7 mouse cellular contexts compared by ENCODE assay signal in the genomic region with DNA sequence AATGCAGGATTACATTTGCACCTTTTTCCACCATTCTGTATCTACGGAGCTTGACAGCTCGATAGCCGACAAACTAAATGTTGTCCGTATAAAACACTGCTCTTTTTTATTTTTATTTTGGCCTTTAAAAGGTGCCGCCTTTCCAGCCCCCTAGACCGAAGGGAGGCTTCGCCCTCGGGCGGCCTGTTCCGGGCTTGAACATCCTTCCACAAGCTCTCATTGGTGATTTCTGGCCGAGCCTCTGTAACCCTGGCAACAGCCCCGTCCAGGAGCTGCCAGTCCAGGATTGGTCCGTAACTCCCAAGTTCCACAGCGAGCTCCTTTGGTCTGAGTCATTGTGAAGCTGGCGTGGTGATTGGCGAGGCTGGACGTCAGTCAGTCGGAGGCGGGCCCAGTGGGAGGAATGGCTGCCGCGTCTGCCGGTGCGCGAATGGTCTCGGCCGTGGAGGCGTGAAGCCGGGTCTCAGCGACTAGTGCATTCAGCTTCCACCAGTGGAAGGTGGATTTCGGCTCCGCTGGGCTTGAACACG. TPM values are rescaled to one million over a fixed set of nuclear protein-coding genes. Genes with fewer than 3 reads are reported as not detected.
DNase-seq lines count a peak whose midpoint lies in the region; ATAC-seq and TF ChIP-seq lines count a peak whose summit lies in the region.

TSS of gene Zswim1 (plus strand) at position 51 of the 530 bp plus-strand sequence.

- DNase-seq in adrenal gland, postnatal 10 days = peak; percentile 100
- peak; percentile 99 for DNase-seq in embryonic facial prominence, embryonic 10.5 days (ENCODE audit: low spot score)
- no peak for DNase-seq in gonadal fat pad, adult 2 months (ENCODE audit: low read depth)
- peak; percentile 99 for DNase-seq in left cerebral cortex, postnatal 4 days

- no peaks in the 10 kb centered on the region for H3K9me3 ChIP-seq in embryonic facial prominence, embryonic 10.5 days
- no peaks in the 10 kb centered on the region for H3K9me3 ChIP-seq in intestine, postnatal 0 days (ENCODE audit: control insufficient read depth)
- H3K9me3 ChIP-seq in midbrain, embryonic 12.5 days = no peaks in the 10 kb centered on the region

- H3K4me2 ChIP-seq in intestine, postnatal 0 days (replicated peaks; ENCODE audit: low read depth) = peak within 1 kb of the TSS; percentile 87
- H3K4me2 ChIP-seq in midbrain, embryonic 12.5 days (replicated peaks) = peak within 1 kb of the TSS; percentile 54

- peak; percentile 99 for ATAC-seq in intestine, postnatal 0 days
- ATAC-seq in midbrain, embryonic 12.5 days (ENCODE audit: low FRiP score, low read depth) = peak; percentile 100

- peaks cover 18% of the 10 kb centered on the region for H3K4me1 ChIP-seq in embryonic facial prominence, embryonic 10.5 days
- H3K4me1 ChIP-seq in intestine, postnatal 0 days (replicated peaks; ENCODE audit: control insufficient read depth, insufficient read depth, low read length) = no peaks in the 10 kb centered on the region
- peaks cover 15% of the 10 kb centered on the region for H3K4me1 ChIP-seq in midbrain, embryonic 12.5 days
- peaks cover 5% of the 10 kb centered on the region for H3K4me1 ChIP-seq in small intestine, adult 2 months (ENCODE audit: control insufficient read depth, insufficient read depth, insufficient read length, low read length)

- peak within 1 kb of the TSS; percentile 85 for H3K4me3 ChIP-seq in embryonic facial prominence, embryonic 10.5 days
- H3K4me3 ChIP-seq in intestine, postnatal 0 days (ENCODE audit: low read depth, low read length) = peak within 1 kb of the TSS; percentile 68
- peak within 1 kb of the TSS; percentile 61 for H3K4me3 ChIP-seq in midbrain, embryonic 12.5 days
- H3K4me3 ChIP-seq in small intestine, adult 2 months (ENCODE audit: low read depth, low read length) = peak within 1 kb of the TSS; percentile 81

- 0 out of 2 replicates have a peak, but pooled peaks have one; percentile 17 for TF ChIP-seq CTCF in intestine, postnatal 0 days (IDR thresholded peaks at IDR 0.05; ENCODE audit: low read depth)
- TF ChIP-seq CTCF in small intestine, adult 2 months (IDR thresholded peaks at IDR 0.05; ENCODE audit: extremely low read depth, insufficient read length, insufficient replicate concordance, low read depth, low read length) = no peak

- intact Hi-C loops in left cerebral cortex, postnatal 4 days (cut with DNase I) = no loop called here

- no peaks in the 10 kb centered on the region for H3K27me3 ChIP-seq in embryonic facial prominence, embryonic 10.5 days (replicated peaks; ENCODE audit: low read depth, poor library complexity, severe bottlenecking)
- H3K27me3 ChIP-seq in intestine, postnatal 0 days (replicated peaks; ENCODE audit: control insufficient read depth, insufficient read depth, low read length) = no peaks in the 10 kb centered on the region
- no peaks in the 10 kb centered on the region for H3K27me3 ChIP-seq in midbrain, embryonic 12.5 days
- no peaks in the 10 kb centered on the region for H3K27me3 ChIP-seq in small intestine, adult 2 months (ENCODE audit: control insufficient read depth, insufficient read depth, low read length)

- H3K36me3 ChIP-seq in embryonic facial prominence, embryonic 10.5 days (replicated peaks) = peaks cover 57% of the 10 kb centered on the region
- peaks cover 49% of the 10 kb centered on the region for H3K36me3 ChIP-seq in intestine, postnatal 0 days (ENCODE audit: control insufficient read depth, insufficient read depth)
- peaks cover 49% of the 10 kb centered on the region for H3K36me3 ChIP-seq in midbrain, embryonic 12.5 days
- H3K36me3 ChIP-seq in small intestine, adult 2 months (ENCODE audit: control insufficient read depth, insufficient read depth, low read length) = peaks cover 34% of the 10 kb centered on the region

- H3K9ac ChIP-seq in intestine, postnatal 0 days (ENCODE audit: low read depth, low read length) = peak within 1 kb of the TSS; percentile 65
- H3K9ac ChIP-seq in midbrain, embryonic 12.5 days (replicated peaks) = peak within 1 kb of the TSS; percentile 68

- WGBS in embryonic facial prominence, embryonic 10.5 days = 2% methylated on average over 32 of the region's 32 CpGs
- under 1% methylated on average over 32 of the region's 32 CpGs for WGBS in intestine, postnatal 0 days
- WGBS in midbrain, embryonic 12.5 days = under 1% methylated on average over 32 of the region's 32 CpGs
- WGBS in small intestine, adult 2 months = 2% methylated on average over 32 of the region's 32 CpGs

- H3K27ac ChIP-seq in embryonic facial prominence, embryonic 10.5 days (replicated peaks) = peak within 1 kb of the TSS; percentile 88
- peak within 1 kb of the TSS; percentile 55 for H3K27ac ChIP-seq in intestine, postnatal 0 days (ENCODE audit: low read depth, low read length)
- peak within 1 kb of the TSS; percentile 82 for H3K27ac ChIP-seq in midbrain, embryonic 12.5 days (replicated peaks)
- peak within 1 kb of the TSS; percentile 65 for H3K27ac ChIP-seq in small intestine, adult 2 months (ENCODE audit: insufficient read depth, low read depth, low read length)

- peak; percentile 67; the same call in 1 of the 2 replicates for TF ChIP-seq POLR2A in small intestine, adult 2 months (IDR thresholded peaks at IDR 0.05; ENCODE audit: low read depth, low read length)

RNA-seq across cellular contexts. Expression of gene Zswim1, which starts in this region (rescaled TPM):
- total RNA-seq in adrenal gland, postnatal 10 days (2021) = 1 to 10 TPM; 6.9 to 8.5 TPM
- 24.2 and 27.1 TPM in 2 replicates for polyA plus RNA-seq in embryonic facial prominence, embryonic 10.5 days (2016; fragmentation: Nextera tagmentation; extraction: Ambion mirVana)
- polyA plus RNA-seq in gonadal fat pad, adult 2 months (2012; rRNA removed) = 10.5 and 11.8 TPM in 2 replicates
- 7.0 and 7.6 TPM in 2 replicates for polyA plus RNA-seq in intestine, postnatal 0 days (2015; fragmentation: Nextera tagmentation; extraction: Ambion mirVana)
- total RNA-seq in left cerebral cortex, postnatal 4 days (2021) = 10 to 100 TPM; 17.5 to 17.8 TPM
- polyA plus RNA-seq in midbrain, embryonic 12.5 days (2016; fragmentation: Nextera tagmentation; extraction: Ambion mirVana) = 23.8 and 25.0 TPM in 2 replicates
- polyA plus RNA-seq in small intestine, adult 2 months (2012; rRNA removed) = 4.8 and 8.1 TPM in 2 replicates
